Mouse (Mus musculus) kidney, postnatal 14 days (tissue): ENCODE measurements around the gene Mcrs1.
"Not testable (repeated sequence)": the region's sequence is repeated elsewhere in the genome, so short reads cannot be mapped to it uniquely, and the experiment has no call there.

Experiments used
- DNase-seq: peaks from one replicate; pipeline ENCODE4 v3.0.0; 2022; ENCODE audit warnings: mixed read lengths

The Mcrs1 gene

DNA sequence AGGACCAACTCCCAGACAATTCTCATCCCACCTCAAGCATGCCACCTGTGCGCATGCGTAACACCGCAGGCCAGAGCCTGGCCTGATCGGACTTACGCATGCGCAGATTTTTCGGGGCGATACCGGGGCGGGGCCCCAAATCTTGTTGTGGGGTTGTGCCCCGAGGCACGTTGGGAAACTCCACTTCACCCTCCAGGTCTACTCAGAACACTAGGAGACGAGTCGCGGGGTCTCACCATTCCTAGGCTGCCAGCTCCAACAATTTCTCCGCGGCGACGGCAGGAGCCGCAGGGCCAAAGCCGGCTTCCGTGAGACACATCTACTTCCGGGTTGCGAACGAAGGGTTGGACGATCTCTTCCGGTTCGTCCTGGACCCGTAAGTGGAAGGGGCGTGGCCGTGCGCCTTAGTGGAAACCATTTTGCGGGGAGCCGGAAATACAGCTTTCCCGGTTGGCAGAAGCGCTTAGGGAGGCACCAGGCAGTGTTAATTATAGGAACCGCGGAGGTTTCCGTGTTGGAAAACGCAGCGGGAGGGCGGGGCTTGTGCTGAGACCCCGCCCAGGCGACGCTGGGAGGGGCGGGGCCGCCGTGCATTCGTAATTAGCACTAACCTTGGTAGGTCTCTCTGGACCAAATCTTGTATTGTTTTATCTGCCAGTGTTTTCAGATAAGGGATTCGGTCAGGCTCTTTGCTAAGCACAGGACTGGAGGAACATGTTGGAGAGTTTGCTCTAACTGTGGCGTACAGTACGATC, at the start of gene Mcrs1:
TSS of gene Mcrs1 (minus strand) at position 336 of the 755 bp plus-strand sequence.
- DNase-seq: peak; percentile 99

DNA sequence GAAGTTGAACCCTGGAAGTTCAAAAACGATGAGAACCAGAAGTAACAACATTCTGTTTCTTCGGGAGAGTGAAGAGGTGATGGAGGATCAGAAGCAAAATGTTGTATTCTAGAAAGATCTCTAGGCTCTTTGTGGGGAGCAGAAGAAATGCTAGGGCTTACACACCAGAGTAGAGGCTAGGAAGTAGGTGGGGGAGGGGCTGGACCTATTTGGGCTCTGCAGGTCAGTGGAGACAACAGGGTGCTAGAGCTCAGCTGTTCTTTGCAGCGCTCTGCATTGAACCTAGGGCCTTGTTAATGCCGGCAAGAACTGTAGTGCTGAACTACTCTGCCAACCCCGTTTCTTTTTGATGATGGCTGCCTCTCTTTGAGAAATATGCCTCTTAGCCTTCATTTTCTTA, 44.5 kb upstream of the Mcrs1 start:
- DNase-seq: no peak

DNA sequence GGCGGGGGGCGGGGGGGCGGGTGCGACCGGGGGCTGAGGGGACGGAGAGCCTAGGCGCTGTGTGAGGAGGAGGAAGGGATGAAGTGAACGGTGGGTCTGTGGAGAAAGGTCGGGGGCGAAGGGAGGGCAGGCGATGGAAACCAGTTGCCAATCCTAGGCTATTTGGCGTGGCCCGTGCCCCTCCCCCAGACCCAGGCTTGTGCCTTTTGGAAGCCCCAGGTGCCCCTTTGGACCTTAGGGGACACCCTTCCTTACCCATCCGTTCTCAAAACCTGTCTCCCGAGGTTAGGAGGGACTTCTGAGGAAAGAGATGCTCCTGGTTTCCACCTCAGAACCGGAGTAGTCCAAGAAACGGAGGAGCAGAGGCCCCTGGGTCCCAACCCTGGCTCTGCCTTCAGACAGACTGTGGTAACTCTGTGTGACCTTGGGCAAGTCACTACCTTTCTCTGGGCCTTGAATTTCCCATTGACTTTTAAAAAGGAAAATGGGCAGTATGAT, 43.8 kb upstream of the Mcrs1 start, which contains the start of gene Fam186b:
TSS of gene Fam186b (minus strand) at position 405 of the 498 bp plus-strand sequence.
- peak; percentile 50 for DNase-seq

DNA sequence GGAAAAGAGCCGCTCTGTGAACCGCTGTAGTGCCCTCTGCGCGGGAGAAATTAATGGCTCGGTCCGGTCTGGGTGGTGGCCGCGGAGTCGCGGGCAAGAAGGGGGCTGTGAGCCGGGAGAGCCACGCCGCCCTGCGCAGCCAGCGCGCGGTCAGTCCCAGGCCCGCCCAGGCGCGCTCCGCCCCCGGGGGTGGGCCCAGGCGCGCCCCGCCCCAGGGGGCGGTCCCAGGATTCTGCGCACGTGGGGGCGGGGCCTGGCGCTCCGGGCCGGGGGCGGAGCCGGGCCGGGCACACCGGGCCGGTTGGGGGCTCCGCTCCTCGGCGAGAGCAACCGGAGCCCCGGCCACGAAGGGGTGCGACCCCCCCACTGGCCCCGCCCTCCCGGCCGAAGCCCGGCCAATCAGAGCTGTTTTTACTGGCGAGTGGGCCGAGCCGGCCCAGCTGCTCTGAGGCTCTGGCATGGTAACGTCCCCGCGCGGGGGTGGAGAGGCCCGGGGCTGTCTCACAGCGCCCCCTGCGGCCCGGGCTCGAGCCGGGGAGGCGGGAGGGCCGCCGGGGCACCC, 43.1 kb upstream of the Mcrs1 start, which contains the start of gene Prpf40b:
TSS of gene Prpf40b (plus strand) at position 275 of the 562 bp plus-strand sequence.
- peak; percentile 97 for DNase-seq

DNA sequence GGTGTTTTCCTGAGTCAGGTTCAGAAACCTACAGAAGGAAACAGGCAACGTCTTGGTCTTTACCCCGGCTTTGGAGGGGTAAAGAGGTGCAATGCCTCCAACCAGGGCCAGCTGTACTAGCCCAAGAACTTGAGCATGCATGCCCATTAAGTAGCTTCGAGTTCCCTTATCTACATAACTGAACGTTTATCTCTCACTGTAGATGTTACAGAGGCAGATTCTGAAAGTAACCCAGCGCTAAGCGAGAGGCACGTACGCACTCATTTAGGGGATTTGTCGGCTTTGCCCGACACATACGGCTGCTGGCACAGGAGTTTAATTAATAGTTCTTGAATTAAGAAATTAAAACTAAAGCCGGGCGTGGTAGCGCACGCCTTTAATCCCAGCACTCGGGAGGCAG, 42.5 kb upstream of the Mcrs1 start:
- DNase-seq: no peak

DNA sequence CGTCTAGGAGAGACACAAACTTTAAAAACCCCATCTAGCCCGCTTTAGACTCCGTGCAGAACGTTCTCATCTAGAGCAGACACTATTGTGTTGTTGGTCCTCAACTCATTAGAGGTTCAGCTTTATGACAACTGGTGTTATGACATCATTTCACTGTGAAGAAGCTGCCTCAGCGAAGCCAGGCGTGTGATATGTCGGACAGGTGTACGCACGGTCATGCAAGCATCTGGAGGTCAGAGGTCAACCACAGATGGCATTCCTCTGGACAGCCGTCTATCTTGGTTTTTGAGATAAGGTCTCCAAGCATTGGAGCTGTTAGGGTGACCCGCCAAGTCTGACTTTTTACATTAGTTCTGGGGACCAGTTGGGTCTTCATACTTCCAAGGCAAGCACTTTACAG, 38.8 kb upstream of the Mcrs1 start:
- no peak for DNase-seq

DNA sequence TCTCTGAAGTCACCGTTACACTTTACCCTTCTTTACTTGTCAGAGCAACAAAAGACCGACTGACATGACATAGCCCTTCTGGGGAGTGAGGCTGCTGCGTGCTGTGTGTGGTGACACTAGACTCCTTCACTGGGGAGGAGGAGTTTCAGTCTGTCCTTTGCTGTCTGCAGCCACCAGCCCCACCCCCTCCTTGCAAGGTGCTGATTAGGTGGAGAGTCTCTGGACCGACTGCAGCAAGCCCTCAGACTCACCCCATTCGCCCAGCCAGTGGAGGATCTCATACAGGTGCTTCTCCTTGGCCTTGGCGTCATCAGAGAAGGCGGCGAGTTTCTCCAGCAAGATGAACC, 33.4 kb upstream of the Mcrs1 start:
- no peak for DNase-seq

DNA sequence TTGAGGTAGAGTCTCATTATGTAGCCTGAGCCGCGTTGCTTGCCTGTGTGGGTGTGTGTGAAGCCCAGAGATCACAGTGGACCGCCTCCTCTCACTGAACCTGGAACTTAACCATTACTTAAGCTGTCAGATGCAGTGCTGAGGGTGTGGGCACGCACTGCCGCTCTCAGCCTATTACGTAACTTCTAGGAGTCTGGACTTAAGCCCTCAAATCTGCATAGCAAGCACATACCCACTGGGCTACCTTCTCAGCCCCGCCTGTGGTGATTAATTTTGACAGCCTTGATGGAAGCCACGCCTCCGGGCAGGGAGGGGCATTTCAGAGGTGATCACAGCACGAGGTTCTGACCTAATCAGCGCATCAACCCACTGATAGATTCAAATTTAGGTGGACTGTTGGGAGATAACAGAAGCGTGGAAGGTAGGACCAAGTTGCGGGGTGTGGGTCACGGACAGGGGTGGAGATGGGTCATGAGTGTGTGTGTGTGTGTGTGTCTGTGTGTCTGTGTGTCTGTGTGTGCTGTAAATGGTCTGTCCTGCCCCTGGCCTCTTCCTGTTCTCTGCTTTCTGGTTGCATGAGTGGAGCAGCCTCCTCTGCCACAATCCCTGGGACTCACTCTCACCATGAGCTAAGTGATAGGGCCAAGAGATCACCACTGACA, 32.9 kb upstream of the Mcrs1 start:
- peak; percentile 78 for DNase-seq

DNA sequence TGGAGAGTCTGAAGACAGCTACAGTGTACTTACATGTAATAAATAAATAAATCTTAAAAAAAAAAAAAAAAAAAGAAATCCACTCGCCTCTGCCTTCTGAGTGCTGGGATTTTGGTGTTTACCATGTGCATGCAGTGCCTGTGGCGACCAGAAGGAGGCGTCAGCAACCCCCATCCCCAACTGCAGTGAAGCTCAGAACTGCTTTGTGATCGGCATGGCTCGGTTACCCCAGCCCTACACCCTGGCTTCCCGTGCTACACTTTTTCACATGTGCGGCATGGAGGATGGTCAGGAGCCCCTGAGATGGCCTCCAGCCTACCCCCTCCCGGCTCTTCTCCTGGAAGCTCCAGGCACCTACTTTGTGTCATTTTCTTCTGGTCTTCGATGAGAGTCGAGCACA, 31.7 kb upstream of the Mcrs1 start:
- no peak for DNase-seq

DNA sequence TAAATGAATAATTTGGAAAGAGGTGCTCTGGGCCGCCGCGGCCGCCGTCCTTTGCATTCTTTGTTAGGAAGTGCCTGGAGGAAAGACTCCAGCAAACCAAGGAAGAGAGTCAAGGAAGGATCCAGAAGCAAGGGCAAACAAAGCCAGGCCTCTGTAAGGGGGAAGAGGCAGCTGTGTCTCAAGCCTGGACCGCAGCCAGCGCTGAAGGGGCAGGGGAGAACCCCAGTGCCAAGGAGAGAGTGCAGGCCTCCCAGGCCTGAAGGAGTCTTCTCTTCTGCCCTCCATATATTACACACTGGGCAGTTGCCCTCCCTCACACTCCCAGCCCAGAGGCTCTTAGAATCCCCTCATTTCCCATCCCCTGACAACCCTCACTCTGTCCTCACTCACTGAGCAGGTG, 26.5 kb upstream of the Mcrs1 start:
- DNase-seq: no peak

DNA sequence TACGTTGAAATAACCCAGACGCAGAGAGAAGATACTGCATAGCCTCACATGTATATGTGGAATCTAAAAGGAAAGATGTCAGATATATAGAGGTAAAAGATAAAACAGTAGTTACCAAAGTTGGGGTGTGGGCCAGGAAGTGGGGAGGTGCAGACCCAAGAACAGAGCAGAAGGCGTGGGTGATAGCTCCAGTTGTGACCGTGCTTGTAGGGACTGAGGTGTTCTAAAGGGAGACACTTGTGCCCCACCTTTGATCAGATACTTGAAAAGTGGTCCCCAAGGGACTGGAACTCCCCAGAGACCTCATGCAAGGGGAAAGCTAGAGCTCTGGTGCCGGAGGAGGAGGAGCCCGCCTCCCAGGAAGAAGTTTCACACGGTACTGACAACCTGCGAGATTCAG, 24.3 kb upstream of the Mcrs1 start:
- no peak for DNase-seq

DNA sequence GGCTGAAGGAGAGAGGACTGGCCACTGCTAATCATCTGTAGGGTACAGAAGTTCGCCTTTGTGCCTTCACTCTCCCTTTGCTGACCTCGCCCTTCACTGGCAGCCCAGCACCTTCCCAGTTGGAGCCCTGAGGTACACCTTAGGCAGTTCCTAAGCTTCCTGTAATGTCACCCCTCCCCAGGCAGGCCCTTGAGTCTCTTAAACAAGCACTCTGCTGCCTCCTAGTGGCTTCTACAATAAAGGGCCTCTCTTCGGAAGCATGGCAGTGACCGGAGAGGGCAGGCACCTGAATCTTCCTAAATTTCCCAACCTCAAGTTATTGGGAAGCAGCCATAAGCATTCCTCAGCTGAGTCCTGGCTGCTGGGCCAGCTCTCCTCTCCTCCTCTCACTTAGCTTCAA, 13.9 kb upstream of the Mcrs1 start:
- DNase-seq: peak; percentile 83

DNA sequence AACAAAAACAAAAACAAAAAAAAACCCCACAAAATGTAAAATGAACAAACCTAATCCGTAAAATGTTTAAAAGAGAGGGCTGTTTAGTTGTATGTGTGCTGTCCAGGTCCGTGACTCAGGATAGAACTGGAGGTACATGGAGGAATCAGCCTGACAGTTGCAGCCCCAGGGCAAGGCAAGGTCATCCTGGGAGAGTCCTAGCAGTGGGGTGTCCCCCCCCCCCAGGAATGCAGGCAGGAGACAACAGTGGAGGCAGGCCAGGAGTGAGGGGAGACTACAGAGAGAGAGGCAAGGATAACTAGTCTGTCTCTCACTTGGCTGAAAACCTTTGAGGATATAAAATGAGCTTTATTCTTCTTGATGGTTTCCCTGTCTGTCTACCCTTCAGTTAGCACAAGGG, 12.6 kb upstream of the Mcrs1 start:
- no peak for DNase-seq

DNA sequence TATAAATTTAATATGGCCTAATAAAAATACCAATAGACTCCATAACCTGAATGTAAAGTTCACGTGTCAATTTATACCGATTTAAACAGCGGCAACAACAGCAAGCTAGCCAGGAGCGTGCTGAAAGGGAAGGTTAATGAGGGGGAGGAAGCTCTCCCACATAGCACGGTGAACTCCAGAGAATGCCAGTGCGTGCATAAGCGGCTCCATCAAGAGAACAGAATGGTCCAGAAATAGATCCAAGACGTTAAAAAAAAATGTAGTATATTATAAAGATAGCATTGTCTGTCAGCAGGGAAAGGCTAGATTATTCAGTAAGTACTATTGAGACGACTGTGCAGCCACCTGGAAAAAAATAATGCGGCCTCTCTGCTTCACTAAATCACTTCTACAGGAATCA, 10.9 kb upstream of the Mcrs1 start:
- DNase-seq: no peak

DNA sequence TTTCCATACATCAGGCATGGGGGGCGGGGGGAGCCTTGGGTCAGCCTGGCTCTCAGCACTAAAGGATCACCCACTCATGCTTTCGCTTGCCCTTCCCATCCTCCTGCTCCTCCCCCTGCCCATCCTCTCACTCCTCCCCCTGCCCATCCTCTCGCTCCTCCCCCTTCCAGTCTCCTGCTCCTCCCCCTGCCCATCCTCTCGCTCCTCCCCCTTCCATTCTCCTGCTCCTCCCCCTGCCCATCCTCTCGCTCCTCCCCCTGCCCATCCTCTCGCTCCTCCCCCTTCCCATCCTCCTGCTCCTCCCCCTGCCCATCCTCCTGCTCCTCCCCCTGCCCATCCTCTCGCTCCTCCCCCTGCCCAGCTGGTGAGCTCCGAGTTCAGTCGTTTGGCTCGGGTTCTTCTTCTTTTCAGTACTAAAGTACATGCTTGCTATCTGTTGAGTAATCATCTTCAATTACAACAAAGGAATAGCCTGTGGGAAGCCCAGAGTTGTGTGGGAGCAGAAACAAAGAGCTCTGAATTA, 8.0 kb upstream of the Mcrs1 start:
- DNase-seq: peak; percentile 85

DNA sequence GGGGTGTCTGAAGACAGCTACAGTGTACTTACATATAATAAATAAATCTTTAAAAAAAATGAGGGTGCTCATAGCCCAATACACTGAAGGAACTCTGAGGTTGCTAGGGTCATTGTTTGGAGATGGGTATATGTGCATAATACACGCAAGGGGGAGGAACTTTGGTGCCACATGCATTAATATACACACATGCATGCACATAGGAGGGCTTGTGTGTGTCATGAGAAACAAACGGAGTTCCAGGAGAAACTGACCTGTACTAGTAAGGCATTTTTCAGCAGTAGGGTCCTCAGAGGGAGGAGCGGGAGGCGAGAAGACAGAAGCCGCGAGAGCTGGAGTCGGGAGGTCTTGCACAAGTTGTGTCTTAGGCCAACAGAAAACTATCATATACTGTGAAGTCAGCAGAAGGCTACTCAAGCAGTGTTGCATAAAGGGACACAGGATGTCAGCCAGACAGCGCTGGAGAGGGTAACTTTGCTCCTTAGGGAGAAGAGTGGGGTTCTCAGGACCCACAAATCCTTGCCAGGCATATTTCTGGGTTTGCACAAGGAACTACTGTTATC, 7.5 kb upstream of the Mcrs1 start:
- no peak for DNase-seq

DNA sequence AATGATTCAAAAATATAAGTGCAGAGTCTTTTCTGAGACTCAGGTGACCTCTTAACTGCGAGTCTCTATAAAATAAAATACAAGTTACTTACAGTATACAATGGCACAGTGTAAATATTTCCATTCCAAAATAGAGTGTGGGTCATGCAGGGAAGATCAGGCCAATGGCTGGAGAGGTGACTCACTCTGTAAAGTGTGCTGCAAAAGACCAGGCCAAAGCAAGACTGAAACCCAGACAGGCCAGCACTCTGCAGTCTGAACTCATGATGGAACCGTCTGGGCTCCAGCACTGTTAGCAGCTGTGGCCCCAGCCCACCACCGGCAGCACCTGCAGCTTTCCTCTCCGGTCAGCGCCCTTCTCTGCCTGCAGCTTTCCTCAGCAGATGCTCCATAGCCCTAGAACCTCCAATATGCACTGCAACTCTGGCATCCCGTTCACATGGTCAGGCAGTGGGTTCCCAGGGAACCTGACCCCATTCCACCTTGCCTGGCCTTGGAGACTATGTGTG, 3.5 kb upstream of the Mcrs1 start:
- DNase-seq: no peak

DNA sequence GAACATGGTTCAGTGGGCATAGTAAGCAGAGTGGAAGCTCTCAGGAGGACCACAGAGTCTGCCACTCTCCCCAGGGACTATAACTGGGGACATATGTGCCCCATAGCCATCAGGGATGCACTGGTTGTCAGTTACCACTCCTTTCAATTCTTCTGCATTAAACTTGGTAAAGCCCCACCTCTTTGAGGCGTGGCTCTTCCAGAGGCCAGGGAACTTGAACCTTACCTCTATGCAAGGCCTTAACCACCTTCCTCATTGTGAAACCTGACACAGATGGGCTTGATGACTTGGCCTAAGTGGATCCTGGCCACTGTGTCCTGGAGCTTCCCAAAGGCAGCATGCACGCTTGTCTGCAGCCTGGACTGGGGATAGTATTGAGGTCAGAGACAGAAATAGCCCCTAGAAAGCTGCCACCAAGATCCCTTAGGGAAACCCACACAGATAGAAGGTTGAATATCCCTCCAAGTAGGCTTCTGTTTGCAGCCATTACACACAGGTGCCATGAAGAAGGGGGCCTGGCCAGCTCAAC, 2.8 kb upstream of the Mcrs1 start:
- no peak for DNase-seq

DNA sequence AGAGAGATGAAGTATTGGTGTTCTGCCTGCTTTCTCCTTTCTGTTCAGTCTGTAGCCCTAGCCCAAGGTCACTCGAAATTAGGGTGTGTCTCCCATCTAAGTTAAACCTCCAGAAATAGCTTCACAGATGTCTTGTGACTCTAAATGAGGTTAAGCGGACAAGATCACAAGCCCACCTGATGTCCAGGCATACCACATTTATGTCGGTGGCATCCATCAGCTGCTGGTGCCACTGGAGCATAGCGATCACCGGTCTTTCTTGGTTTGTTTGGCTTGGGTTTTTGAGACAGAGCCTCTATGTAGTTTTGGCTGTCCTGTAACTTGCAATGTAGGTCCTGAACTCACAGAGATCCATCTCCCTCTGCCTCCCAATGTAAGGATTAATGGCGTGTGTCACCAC, 2.0 kb upstream of the Mcrs1 start:
- DNase-seq: no peak

DNA sequence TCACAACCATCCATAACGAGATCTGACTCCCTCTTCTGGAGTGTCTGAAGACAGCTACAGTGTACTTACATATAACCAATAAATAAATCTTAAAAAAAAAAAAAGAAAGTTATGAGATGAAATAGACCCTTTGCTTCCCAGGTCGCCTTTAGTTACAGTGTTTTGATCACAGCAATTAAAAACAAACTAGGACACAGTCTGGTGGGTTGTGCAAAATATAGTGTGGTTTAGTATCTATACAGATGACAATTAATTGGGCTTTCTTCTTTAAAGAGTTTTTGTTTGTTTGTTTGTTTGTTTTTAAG, 1.4 kb upstream of the Mcrs1 start:
- not testable (repeated sequence) for DNase-seq

DNA sequence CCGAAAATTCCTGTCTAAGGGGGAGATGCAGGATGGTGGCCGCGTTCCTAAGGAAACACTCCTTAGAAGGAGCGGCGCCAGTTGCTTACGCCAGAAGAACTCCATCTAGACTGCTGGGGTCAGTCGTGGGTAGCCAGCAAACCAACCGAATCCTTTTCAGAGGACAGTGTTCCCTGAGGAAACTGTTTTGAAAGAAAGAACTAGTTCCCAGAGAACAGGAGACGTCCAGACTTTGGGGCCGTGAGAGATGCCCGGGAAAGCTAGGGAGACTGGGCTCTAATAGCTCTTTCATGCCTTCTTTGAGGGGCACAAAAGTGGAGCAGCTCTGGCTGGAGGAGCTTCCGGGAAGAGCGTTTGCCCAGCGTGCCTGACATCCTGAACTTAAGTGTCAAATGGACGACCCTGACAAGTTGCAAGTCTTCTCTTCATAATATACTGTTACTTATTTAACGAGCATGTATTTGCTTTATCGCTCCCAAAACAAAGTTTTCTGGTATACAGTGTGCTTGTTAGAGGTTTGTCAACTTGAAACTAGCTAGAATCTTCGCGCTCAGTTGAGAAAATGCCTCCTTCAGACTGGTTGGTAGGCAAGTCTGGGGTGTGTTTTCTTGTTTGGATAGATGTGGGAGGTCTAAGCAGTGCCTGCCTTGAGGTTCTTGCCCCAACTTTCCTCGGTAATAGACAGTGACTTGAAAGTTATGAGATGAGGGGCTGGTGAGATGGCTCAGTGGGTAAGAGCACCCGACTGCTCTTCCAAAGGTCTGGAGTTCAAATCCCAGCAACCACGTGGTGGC, 817 bp upstream of the Mcrs1 start:
- no peak for DNase-seq

DNA sequence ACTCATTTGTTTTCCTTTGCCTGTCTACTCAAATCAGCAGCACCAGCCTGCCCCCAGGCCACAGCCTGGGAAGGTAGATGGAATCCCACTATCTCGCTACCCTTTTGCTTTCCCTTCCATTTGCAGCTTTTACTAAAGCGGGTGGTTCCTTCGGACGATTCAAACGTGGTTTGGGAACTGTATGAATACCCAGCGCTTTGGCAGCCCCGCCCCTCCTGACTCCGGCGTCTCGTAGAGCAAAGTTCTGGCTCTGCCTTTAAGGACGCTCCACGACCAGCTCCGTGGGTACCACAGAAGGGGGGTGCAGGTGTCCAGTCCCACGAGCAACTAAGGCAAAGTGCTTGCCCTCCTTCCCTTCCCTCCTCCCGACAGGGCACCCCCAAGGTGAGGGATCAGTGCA, 650 bp downstream of the Mcrs1 start:
- DNase-seq: peak; percentile 25
